Mouse (Mus musculus) bone marrow macrophage, adult 2 months (primary cell): ENCODE measurements at regions not wholly inside any gene's neighbourhood (a gene's known extent, or its start where the extent isn't known, plus 50 kb on each side); places are given as distances from the start of the nearest gene placed in this dataset.

Experiments
- CTCF ChIP-seq: IDR thresholded peaks from 2 replicates; pipeline ENCODE4 v1.5.1; 2012; ENCODE audit warnings: low read depth, mild to moderate bottlenecking, low read length, moderate library complexity
- POLR2A ChIP-seq: IDR thresholded peaks from 2 replicates; pipeline ENCODE4 v1.6.1; 2012; ENCODE audit warnings: mild to moderate bottlenecking, low read depth, low read length, borderline replicate concordance

GRCm38 (mm10) chr11:44136024-44136423 lies 235.0 kb upstream of the Adra1b start:
- no peak for TF ChIP-seq CTCF
- no peak for TF ChIP-seq POLR2A
